23 mouse cellular contexts compared by ENCODE assay signal in the genomic region with DNA sequence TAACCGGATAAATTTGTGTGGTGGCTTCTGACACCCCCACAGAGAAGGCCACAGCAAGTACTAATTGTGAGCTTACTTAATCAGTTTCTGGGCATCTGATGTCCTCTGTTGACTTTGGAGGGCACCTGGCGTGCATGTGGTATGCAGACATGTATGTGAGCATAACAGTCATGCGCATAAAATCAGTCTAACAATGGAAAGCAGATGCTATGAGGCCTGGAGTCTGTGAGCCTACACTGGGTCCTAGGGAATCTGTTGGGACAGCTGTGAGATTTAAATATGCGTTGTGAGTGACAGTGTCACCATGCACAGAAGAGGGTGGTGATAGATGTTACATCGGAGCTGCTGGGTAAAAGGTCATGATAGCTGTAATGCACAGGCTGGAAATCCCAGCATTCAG. TPM values are rescaled to one million over a fixed set of nuclear protein-coding genes. Genes with fewer than 3 reads are reported as not detected.
A peak's percentile ranks its signal among the peaks of the same experiment; 100 is the strongest.
DNase-seq lines count a peak whose midpoint lies in the region; ATAC-seq and TF ChIP-seq lines count a peak whose summit lies in the region.
"Had no signal": no experiment of that assay in that cellular context is flagged by ENCODE, and none has a peak within 500 bp of the region (broad histone marks: within the 10 kb centered on the region; RNA-seq: fewer than 3 reads in every experiment).

No protein-coding gene starts in this region.

- H3K9ac ChIP-seq in neural tube, embryonic 13.5 days, result peak overlapping the region; percentile 1; the same call in 1 of the 2 replicates
- 0 out of 2 replicates have a peak overlapping the region, but pooled peaks have one; percentile 12 for H3K9ac ChIP-seq in forebrain, embryonic 13.5 days
- H3K9ac ChIP-seq in hindbrain, embryonic 15.5 days, result no peak overlapping the region
- H3K9ac ChIP-seq: embryonic facial prominence, embryonic 13.5 days; heart, embryonic 13.5 days had no signal

- DNase-seq in neural tube, embryonic 10.5 days (ENCODE audit: extremely low spot score, low spot score), result no peak
- DNase-seq in thymus, adult 2 months, result no peak
- no peak for DNase-seq in lung, postnatal 36 days
- DNase-seq in cerebellum, adult 8-10 months, result no peak
- DNase-seq: adrenal gland, adult 8-10 months; cerebellum, adult 18-20 months; heart, postnatal 36 days; lung, postnatal 14 days; retina, postnatal 1 day; right cerebral cortex, postnatal 4 days; thymus, postnatal 36 days had no signal

- H3K9me3 ChIP-seq in neural tube, embryonic 13.5 days, result no peaks in the 10 kb centered on the region
- H3K9me3 ChIP-seq in forebrain, embryonic 13.5 days (replicated peaks), result no peaks in the 10 kb centered on the region
- H3K9me3 ChIP-seq in hindbrain, embryonic 15.5 days, result no peaks in the 10 kb centered on the region
- H3K9me3 ChIP-seq: embryonic facial prominence, embryonic 13.5 days; G1E; heart, embryonic 13.5 days had no signal

- TF ChIP-seq CTCF in thymus, adult 2 months (IDR thresholded peaks at IDR 0.05; ENCODE audit: borderline replicate concordance, control insufficient read depth, extremely low read depth, insufficient read depth, low read length, poor library complexity), result no peak

- no peak overlapping the region for H3K4me3 ChIP-seq in neural tube, embryonic 13.5 days
- H3K4me3 ChIP-seq in forebrain, embryonic 13.5 days, result no peak overlapping the region
- no peak overlapping the region for H3K4me3 ChIP-seq in hindbrain, embryonic 15.5 days
- H3K4me3 ChIP-seq in thymus, adult 2 months (ENCODE audit: control insufficient read depth, insufficient read depth, low read length), result no peak overlapping the region
- H3K4me3 ChIP-seq: embryonic facial prominence, embryonic 13.5 days; heart, embryonic 13.5 days had no signal

- no peak overlapping the region for H3K4me2 ChIP-seq in neural tube, embryonic 13.5 days
- no peak overlapping the region for H3K4me2 ChIP-seq in forebrain, embryonic 13.5 days
- no peak overlapping the region for H3K4me2 ChIP-seq in hindbrain, embryonic 15.5 days
- H3K4me2 ChIP-seq: embryonic facial prominence, embryonic 13.5 days; heart, embryonic 13.5 days had no signal

- no peak for ATAC-seq in neural tube, embryonic 13.5 days (ENCODE audit: low read depth)
- no peak; the same call in 1 of the 2 replicates for ATAC-seq in forebrain, embryonic 13.5 days
- no peak for ATAC-seq in hindbrain, embryonic 15.5 days (ENCODE audit: low FRiP score, low read depth)
- ATAC-seq: CD4-positive, CD25-positive, alpha-beta regulatory T cell, adult 4 months; intestine, postnatal 0 days had no signal

- H3K36me3 ChIP-seq in neural tube, embryonic 13.5 days, result peaks cover 5% of the 10 kb centered on the region
- H3K36me3 ChIP-seq in forebrain, embryonic 13.5 days (ENCODE audit: poor library complexity, severe bottlenecking), result peaks cover 10% of the 10 kb centered on the region
- peaks cover 3% of the 10 kb centered on the region; the same call in 1 of the 2 replicates for H3K36me3 ChIP-seq in hindbrain, embryonic 15.5 days
- H3K36me3 ChIP-seq in thymus, adult 2 months (ENCODE audit: control insufficient read depth, insufficient read depth, low read length), result peaks cover 2% of the 10 kb centered on the region; the same call in 1 of the 2 replicates

- H3K4me1 ChIP-seq in neural tube, embryonic 13.5 days (replicated peaks), result peaks cover 28% of the 10 kb centered on the region
- H3K4me1 ChIP-seq in forebrain, embryonic 13.5 days, result peaks cover 43% of the 10 kb centered on the region
- H3K4me1 ChIP-seq in hindbrain, embryonic 15.5 days (replicated peaks), result peaks cover 17% of the 10 kb centered on the region
- H3K4me1 ChIP-seq in thymus, adult 2 months (replicated peaks; ENCODE audit: control insufficient read depth, insufficient read depth, low read length), result no peaks in the 10 kb centered on the region

- H3K27ac ChIP-seq in neural tube, embryonic 13.5 days (replicated peaks), result peak overlapping the region; percentile 15; the same call in 1 of the 2 replicates
- H3K27ac ChIP-seq in forebrain, embryonic 13.5 days, result peak overlapping the region; percentile 68
- H3K27ac ChIP-seq in hindbrain, embryonic 15.5 days (replicated peaks), result peak overlapping the region; percentile 18
- no peak overlapping the region for H3K27ac ChIP-seq in thymus, adult 2 months (ENCODE audit: control insufficient read depth, insufficient read depth, low read length)
- H3K27ac ChIP-seq: embryonic facial prominence, embryonic 13.5 days; heart, embryonic 13.5 days had no signal

- H3K27me3 ChIP-seq in neural tube, embryonic 13.5 days, result no peaks in the 10 kb centered on the region
- H3K27me3 ChIP-seq in forebrain, embryonic 13.5 days, result no peaks in the 10 kb centered on the region
- H3K27me3 ChIP-seq in hindbrain, embryonic 15.5 days, result no peaks in the 10 kb centered on the region
- no peaks in the 10 kb centered on the region for H3K27me3 ChIP-seq in thymus, adult 2 months (ENCODE audit: control insufficient read depth, insufficient read depth, low read length)
- H3K27me3 ChIP-seq: embryonic facial prominence, embryonic 13.5 days had no signal

- no peak for TF ChIP-seq POLR2A in thymus, adult 2 months (IDR thresholded peaks at IDR 0.05; ENCODE audit: control insufficient read depth, extremely low read depth, insufficient read depth, low read length, poor library complexity)

- 61% methylated on average over 5 of the region's 5 CpGs for WGBS in neural tube, embryonic 13.5 days
- WGBS in forebrain, embryonic 13.5 days, result 74% methylated on average over 5 of the region's 5 CpGs
- WGBS in hindbrain, embryonic 15.5 days, result 49% methylated on average over 5 of the region's 5 CpGs
- WGBS in thymus, adult 2 months, result 94% methylated on average over 5 of the region's 5 CpGs

RNA-seq across cellular contexts. Expression of a gene that starts 15.2 kb away (rescaled TPM):
- 0.57 and 0.68 TPM in 2 replicates for polyA plus RNA-seq in neural tube, embryonic 13.5 days (2015; fragmentation: Nextera tagmentation; extraction: Ambion mirVana)
- 2.5 TPM in 2 replicates for polyA plus RNA-seq in forebrain, embryonic 13.5 days (2015; fragmentation: Nextera tagmentation; extraction: Ambion mirVana)
- polyA plus RNA-seq in hindbrain, embryonic 15.5 days (2015; fragmentation: Nextera tagmentation; extraction: Ambion mirVana), result 1.2 and 1.3 TPM in 2 replicates
- 0.34 and 1.4 TPM in 2 replicates for polyA plus RNA-seq in thymus, adult 2 months (2012; rRNA removed)
- polyA plus RNA-seq: CD4-positive, CD25-positive, alpha-beta regulatory T cell, adult 4 months; G1E; heart, embryonic 13.5 days; kidney, embryonic 16.5 days; limb, embryonic 11.5 days; liver, embryonic 16.5 days; neural tube, embryonic 14.5 days had no signal

RNA-seq across cellular contexts. Expression of a gene that starts 35.3 kb away (rescaled TPM):
- 77.6 and 89.9 TPM in 2 replicates for polyA plus RNA-seq in neural tube, embryonic 13.5 days (2015; fragmentation: Nextera tagmentation; extraction: Ambion mirVana)
- polyA plus RNA-seq in forebrain, embryonic 13.5 days (2015; fragmentation: Nextera tagmentation; extraction: Ambion mirVana), result 89.9 and 95.2 TPM in 2 replicates
- polyA plus RNA-seq in hindbrain, embryonic 15.5 days (2015; fragmentation: Nextera tagmentation; extraction: Ambion mirVana), result 102 and 114 TPM in 2 replicates
- polyA plus RNA-seq in thymus, adult 2 months (2012; rRNA removed), result 68.0 and 72.5 TPM in 2 replicates

RNA-seq across cellular contexts. Expression of a gene that starts 52.7 kb away (rescaled TPM):
- 0.42 and 0.80 TPM in 2 replicates for polyA plus RNA-seq in neural tube, embryonic 13.5 days (2015; fragmentation: Nextera tagmentation; extraction: Ambion mirVana)
- polyA plus RNA-seq in forebrain, embryonic 13.5 days (2015; fragmentation: Nextera tagmentation; extraction: Ambion mirVana), result 0.64 and 0.72 TPM in 2 replicates
- 0.36 and 0.75 TPM in 2 replicates for polyA plus RNA-seq in hindbrain, embryonic 15.5 days (2015; fragmentation: Nextera tagmentation; extraction: Ambion mirVana)
- 1.0 and 1.1 TPM in 2 replicates for polyA plus RNA-seq in thymus, adult 2 months (2012; rRNA removed)
- polyA plus RNA-seq: CD4-positive, CD25-positive, alpha-beta regulatory T cell, adult 4 months had no signal

RNA-seq across cellular contexts. Expression of a gene that starts 53.2 kb away (rescaled TPM):
- 214 and 222 TPM in 2 replicates for polyA plus RNA-seq in neural tube, embryonic 13.5 days (2015; fragmentation: Nextera tagmentation; extraction: Ambion mirVana)
- 197 and 218 TPM in 2 replicates for polyA plus RNA-seq in forebrain, embryonic 13.5 days (2015; fragmentation: Nextera tagmentation; extraction: Ambion mirVana)
- polyA plus RNA-seq in hindbrain, embryonic 15.5 days (2015; fragmentation: Nextera tagmentation; extraction: Ambion mirVana), result 222 and 223 TPM in 2 replicates
- polyA plus RNA-seq in thymus, adult 2 months (2012; rRNA removed), result 177 and 187 TPM in 2 replicates
